Mouse (Mus musculus): ENCODE results near the gene Hist1h3d. TPM values are rescaled to one million over a fixed set of nuclear protein-coding genes. Genes with fewer than 3 reads are reported as not detected.
"Not testable (repeated sequence)": the region's sequence is repeated elsewhere in the genome, so short reads cannot be mapped to it uniquely, and the experiment has no call there.

Gene Hist1h3d
- polyA plus RNA-seq (2021) = 1.4 TPM

GRCm38 (mm10) chr13:23575271-23575851 lies at the start of gene Hist1h3d:
Gene Hist1h3d, plus strand, starts transcription at chr13:23575763.
- in situ Hi-C loops (cut with MboI; ENCODE audit: low pct_unique_long_range_greater_than_20kb) = loop anchor here (5.0 kb wide), 1 partner anchor 167 kb away; no protein-coding TSS in a partner anchor
- no peak for TF ChIP-seq CTCF (IDR thresholded peaks at IDR 0.05)
- ATAC-seq (peak; percentile 41), DNase-seq (ENCODE audit: low read depth, low spot score) (no peak)
- no peaks in the 10 kb centered on the region for H3K27me3 ChIP-seq
- POLR2A ChIA-PET = interaction anchor here (0.8 kb wide), 1 partner anchor 23 kb away, joined by 3 read pairs; no protein-coding TSS in a partner anchor
- CTCF ChIA-PET = no interaction called here

- H3K27me3 ChIP-seq = no peaks in the 10 kb centered on the region
- TF ChIP-seq CTCF (IDR thresholded peaks at IDR 0.05) = no peak
- in situ Hi-C loops (cut with MboI; ENCODE audit: low pct_unique_long_range_greater_than_20kb) = no loop called here
- POLR2A ChIA-PET = interaction anchor here (1.7 kb wide), 1 partner anchor 93 kb away, joined by 5 read pairs; no protein-coding TSS in a partner anchor
- no peak for DNase-seq (ENCODE audit: low read depth, low spot score)
- no peak for ATAC-seq
- CTCF ChIA-PET = interaction anchor here (0.7 to 2.8 kb wide), 7 partner anchors 8 to 101 kb away, joined by 3 to 20 read pairs (median 3); no protein-coding TSS in a partner anchor
These were observed 49.7 kb upstream of the Hist1h3d start for GRCm38 (mm10) chr13:23525901-23526300.

- peak; percentile 27 for ATAC-seq
- CTCF ChIA-PET = interaction anchor here (0.7 to 2.8 kb wide), 6 partner anchors 9 to 101 kb away, joined by 3 to 20 read pairs (median 3); no protein-coding TSS in a partner anchor
- no peak for TF ChIP-seq CTCF (IDR thresholded peaks at IDR 0.05)
- DNase-seq (ENCODE audit: low read depth, low spot score) = no peak
- POLR2A ChIA-PET = interaction anchor here (1.7 kb wide), 1 partner anchor 94 kb away, joined by 5 read pairs; no protein-coding TSS in a partner anchor
- H3K27me3 ChIP-seq = no peaks in the 10 kb centered on the region
- in situ Hi-C loops (cut with MboI; ENCODE audit: low pct_unique_long_range_greater_than_20kb) = no loop called here
These were observed 49.3 kb upstream of the Hist1h3d start for GRCm38 (mm10) chr13:23526312-23526711.

GRCm38 (mm10) chr13:23529005-23529404 lies 46.6 kb upstream of the Hist1h3d start:
- in situ Hi-C loops (cut with MboI; ENCODE audit: low pct_unique_long_range_greater_than_20kb) = no loop called here
- CTCF ChIA-PET = interaction anchor here (1.2 to 2.4 kb wide), 5 partner anchors 76 to 1485 kb away, joined by 3 to 8 read pairs (median 4); no protein-coding TSS in a partner anchor
- DNase-seq (ENCODE audit: low read depth, low spot score) (no peak), ATAC-seq (no peak)
- POLR2A ChIA-PET = interaction anchor here (0.6 to 1.2 kb wide), 2 partner anchors 28 to 1818 kb away, joined by 3 to 4 read pairs; no protein-coding TSS in a partner anchor
- no peaks in the 10 kb centered on the region for H3K27me3 ChIP-seq
- no peak for TF ChIP-seq CTCF (IDR thresholded peaks at IDR 0.05)

- DNase-seq (ENCODE audit: low read depth, low spot score) (no peak), ATAC-seq (no peak)
- ChIA-PET POLR2A (interaction anchor here (0.6 to 1.2 kb wide), 2 partner anchors 27 to 1819 kb away, joined by 3 to 4 read pairs; no protein-coding TSS in a partner anchor), CTCF (interaction anchor here (0.7 to 1.4 kb wide), 5 partner anchors 80 to 1485 kb away, joined by 3 to 5 read pairs (median 3); no protein-coding TSS in a partner anchor)
- in situ Hi-C loops (cut with MboI; ENCODE audit: low pct_unique_long_range_greater_than_20kb) = loop anchor here (5.0 to 10.0 kb wide), 3 partner anchors 68 to 1815 kb away; partner anchors contain the start of genes Hist1h2ag, Hist1h2ai, Hist1h2bj and Hist1h2bl
- TF ChIP-seq CTCF (IDR thresholded peaks at IDR 0.05) = no peak
- no peaks in the 10 kb centered on the region for H3K27me3 ChIP-seq
These were observed 45.9 kb upstream of the Hist1h3d start for GRCm38 (mm10) chr13:23529480-23530165.

- no peak for DNase-seq (ENCODE audit: low read depth, low spot score)
- TF ChIP-seq CTCF (IDR thresholded peaks at IDR 0.05) = no peak
- H3K27me3 ChIP-seq = no peaks in the 10 kb centered on the region
- peak; percentile 1 for ATAC-seq
- CTCF ChIA-PET = interaction anchor here (0.7 to 1.4 kb wide), 4 partner anchors 80 to 1486 kb away, joined by 3 to 5 read pairs (median 4); no protein-coding TSS in a partner anchor
- POLR2A ChIA-PET = interaction anchor here (1.2 kb wide), 1 partner anchor 26 kb away, joined by 3 read pairs; no protein-coding TSS in a partner anchor
- in situ Hi-C loops (cut with MboI; ENCODE audit: low pct_unique_long_range_greater_than_20kb) = loop anchor here (5.0 to 10.0 kb wide), 3 partner anchors 67 to 1816 kb away; partner anchors contain the start of genes Hist1h2ag, Hist1h2ai, Hist1h2bj and Hist1h2bl
These were observed 45.2 kb upstream of the Hist1h3d start for GRCm38 (mm10) chr13:23530181-23530900.

- H3K27me3 ChIP-seq = no peaks in the 10 kb centered on the region
- ChIA-PET CTCF (no interaction called here), POLR2A (interaction anchor here (0.6 kb wide), 1 partner anchor 1793 kb away, joined by 3 read pairs; no protein-coding TSS in a partner anchor)
- no peak for TF ChIP-seq CTCF (IDR thresholded peaks at IDR 0.05)
- ATAC-seq (peak; percentile 68), DNase-seq (ENCODE audit: low read depth, low spot score) (peak; percentile 92)
- in situ Hi-C loops (cut with MboI; ENCODE audit: low pct_unique_long_range_greater_than_20kb) = loop anchor here (5.0 to 10.0 kb wide), 3 partner anchors 66 to 1816 kb away; partner anchors contain the start of genes Hist1h2ag, Hist1h2ai, Hist1h2bj and Hist1h2bl
These were observed 44.4 kb upstream of the Hist1h3d start, which contains the start of gene Hist1h4h for GRCm38 (mm10) chr13:23530901-23531875. Gene Hist1h4h, plus strand, starts transcription at chr13:23531050.

GRCm38 (mm10) chr13:23532262-23533075 lies 43.1 kb upstream of the Hist1h3d start:
- TF ChIP-seq CTCF (IDR thresholded peaks at IDR 0.05) = no peak
- in situ Hi-C loops (cut with MboI; ENCODE audit: low pct_unique_long_range_greater_than_20kb) = loop anchor here (5.0 to 10.0 kb wide), 3 partner anchors 65 to 1818 kb away; partner anchors contain the start of genes Hist1h2ag, Hist1h2ai, Hist1h2bj and Hist1h2bl
- CTCF ChIA-PET = no interaction called here
- H3K27me3 ChIP-seq = no peaks in the 10 kb centered on the region
- DNase-seq (ENCODE audit: low read depth, low spot score) (no peak), ATAC-seq (no peak)
- POLR2A ChIA-PET = interaction anchor here (0.6 kb wide), 1 partner anchor 1794 kb away, joined by 3 read pairs; no protein-coding TSS in a partner anchor

- in situ Hi-C loops (cut with MboI; ENCODE audit: low pct_unique_long_range_greater_than_20kb) = loop anchor here (5.0 to 10.0 kb wide), 3 partner anchors 64 to 1819 kb away; partner anchors contain the start of genes Hist1h2ag, Hist1h2ai, Hist1h2bj and Hist1h2bl
- DNase-seq (ENCODE audit: low read depth, low spot score) = not testable (repeated sequence)
These were observed 41.8 kb upstream of the Hist1h3d start, which contains the start of gene Hist1h2af for GRCm38 (mm10) chr13:23533560-23534367. Gene Hist1h2af, plus strand, starts transcription at chr13:23533906.

More at GRCm38 (mm10) chr13:23533560-23534367, 41.8 kb upstream of the Hist1h3d start, which contains the start of gene Hist1h2af:
- CTCF ChIA-PET = interaction anchor here (1.1 to 1.6 kb wide), 2 partner anchors 9 to 20 kb away, joined by 4 to 6 read pairs; partner anchors contain the start of gene Hist1h2bh
- peak; percentile 52 for ATAC-seq
- not testable (repeated sequence) for H3K27me3 ChIP-seq
- POLR2A ChIA-PET = interaction anchor here (0.7 kb wide), 1 partner anchor 57 kb away, joined by 3 read pairs; no protein-coding TSS in a partner anchor
